Mouse (Mus musculus) embryonic fibroblast, embryonic 13.5 days (primary cell): ENCODE results near the gene Lrmp. TPM values are rescaled to one million over a fixed set of nuclear protein-coding genes. Genes with fewer than 3 reads are reported as not detected.

ENCODE experiments used
- H3K27ac ChIP-seq: 2 replicates; pipeline ENCODE4 v1.5.1; 2012; ENCODE audit warnings: low read length, control low read depth, inconsistent platforms; ENCODE audit not compliant: insufficient read depth
- H3K4me1 ChIP-seq: 2 replicates; pipeline ENCODE4 v1.6.1; 2011; ENCODE audit warnings: low read length; ENCODE audit not compliant: control insufficient read depth, insufficient read depth
- H3K4me3 ChIP-seq: 2 replicates; pipeline ENCODE4 v1.5.1; 2011; ENCODE audit warnings: mild to moderate bottlenecking, control low read depth, low read length; ENCODE audit not compliant: insufficient read depth
- CTCF ChIP-seq: IDR thresholded peaks from 2 replicates; pipeline ENCODE4 v1.5.1; 2011; ENCODE audit warnings: mild to moderate bottlenecking, control low read depth, low read length, moderate library complexity, borderline replicate concordance; ENCODE audit not compliant: insufficient read depth
- POLR2A ChIP-seq: IDR thresholded peaks from 2 replicates; pipeline ENCODE4 v1.6.1; 2011; ENCODE audit warnings: low read depth, mild to moderate bottlenecking, control low read depth, low read length, moderate library complexity
- polyA plus RNA-seq: library from polyadenylated mRNA; stranded (reverse); fragments of >200 nt; gene quantifications from 2 replicates; pipeline ENCODE4 v1.2.4, GENCODE M21; 2011; ENCODE audit warnings: low read depth; ENCODE audit not compliant: missing spikeins, insufficient read length

Gene Lrmp
- 0.72 TPM in 1 of 2 replicates, not detected in the other for polyA plus RNA-seq

- Histone ChIP-seq H3K4me1 (peaks cover 2% of the 10 kb centered on the region; the same call in 1 of the 2 replicates), H3K4me3 (no peak within 1 kb of the TSS), H3K27ac (no peak within 1 kb of the TSS)
- TF ChIP-seq CTCF = no peak
- TF ChIP-seq POLR2A = no peak
Observed at GRCm38 (mm10) chr6:145115476-145116097, at the start of gene Lrmp. Gene Lrmp (plus strand): TSS chr6:145115653.

- peaks cover 2% of the 10 kb centered on the region; the same call in 1 of the 2 replicates for H3K4me1 ChIP-seq
- no peak overlapping the region for H3K27ac ChIP-seq
- no peak overlapping the region for H3K4me3 ChIP-seq
- TF ChIP-seq CTCF (no peak), POLR2A (no peak)
Observed at GRCm38 (mm10) chr6:145066416-145066815, 49.0 kb upstream of the Lrmp start.

GRCm38 (mm10) chr6:145067679-145068078, 47.8 kb upstream of the Lrmp start:
- TF ChIP-seq CTCF (no peak), POLR2A (no peak)
- H3K4me1 ChIP-seq = peaks cover 5% of the 10 kb centered on the region; the same call in 1 of the 2 replicates
- H3K27ac ChIP-seq = no peak overlapping the region
- H3K4me3 ChIP-seq = no peak overlapping the region

- Histone ChIP-seq H3K27ac (no peak overlapping the region), H3K4me3 (no peak overlapping the region), H3K4me1 (peaks cover 5% of the 10 kb centered on the region)
- TF ChIP-seq POLR2A = no peak
- no peak for TF ChIP-seq CTCF
Observed at GRCm38 (mm10) chr6:145069397-145069796, 46.1 kb upstream of the Lrmp start.

GRCm38 (mm10) chr6:145069921-145070320, 45.5 kb upstream of the Lrmp start:
- Histone ChIP-seq H3K27ac (no peak overlapping the region), H3K4me1 (peaks cover 5% of the 10 kb centered on the region)
- no peak for TF ChIP-seq CTCF
- TF ChIP-seq POLR2A = no peak

GRCm38 (mm10) chr6:145074461-145074860, 41.0 kb upstream of the Lrmp start:
- H3K4me3 ChIP-seq = peak overlapping the region; percentile 59
- peaks cover 2% of the 10 kb centered on the region for H3K4me1 ChIP-seq
- H3K27ac ChIP-seq = no peak overlapping the region
- TF ChIP-seq CTCF (no peak), POLR2A (no peak)

More at GRCm38 (mm10) chr6:145069921-145070320, 45.5 kb upstream of the Lrmp start:
- no peak overlapping the region for H3K4me3 ChIP-seq

- peak overlapping the region; percentile 79 for H3K27ac ChIP-seq
- H3K4me3 ChIP-seq = peak overlapping the region; percentile 79
- TF ChIP-seq CTCF (no peak), POLR2A (peak; percentile 81)
- peaks cover 2% of the 10 kb centered on the region for H3K4me1 ChIP-seq
Observed at GRCm38 (mm10) chr6:145075088-145075547, 40.3 kb upstream of the Lrmp start.

GRCm38 (mm10) chr6:145075548-145076224, 39.8 kb upstream of the Lrmp start, which contains the start of gene Bcat1:
Gene Bcat1 (minus strand): TSS chr6:145076184.
- H3K27ac ChIP-seq = peak within 1 kb of the TSS; percentile 79

GRCm38 (mm10) chr6:145076286-145076685, 39.2 kb upstream of the Lrmp start:
- H3K4me1 ChIP-seq = peaks cover 2% of the 10 kb centered on the region
- no peak for TF ChIP-seq POLR2A
- peak overlapping the region; percentile 79; the same call in 1 of the 2 replicates for H3K27ac ChIP-seq
- peak overlapping the region; percentile 79; the same call in 1 of the 2 replicates for H3K4me3 ChIP-seq

More at GRCm38 (mm10) chr6:145075548-145076224, 39.8 kb upstream of the Lrmp start, which contains the start of gene Bcat1:
- Histone ChIP-seq H3K4me3 (peak within 1 kb of the TSS; percentile 79), H3K4me1 (peaks cover 2% of the 10 kb centered on the region)
- TF ChIP-seq POLR2A (peak; percentile 96), CTCF (no peak)

GRCm38 (mm10) chr6:145079087-145079759, 36.2 kb upstream of the Lrmp start:
- H3K27ac ChIP-seq = no peak overlapping the region
- no peaks in the 10 kb centered on the region; the same call in 1 of the 2 replicates for H3K4me1 ChIP-seq
- TF ChIP-seq POLR2A (no peak), CTCF (no peak)
- H3K4me3 ChIP-seq = no peak overlapping the region
